Mouse (Mus musculus) brain, embryonic 14.5 days (tissue): ENCODE measurements around the gene Rps6ka5.

Experiments used
- CTCF ChIP-seq: fragments of 200-500 bp; IDR thresholded peaks from 2 replicates; pipeline ENCODE4 v1.5.1; 2012; ENCODE audit warnings: inconsistent platforms, mild to moderate bottlenecking, moderate library complexity, borderline replicate concordance; ENCODE audit not compliant: insufficient read depth, insufficient read length; ENCODE audit errors: extremely low read depth
- POLR2A ChIP-seq: fragments of 200-500 bp; IDR thresholded peaks from 2 replicates; pipeline ENCODE4 v1.6.1; 2012; ENCODE audit warnings: mild to moderate bottlenecking, inconsistent platforms, borderline replicate concordance; ENCODE audit not compliant: poor library complexity, insufficient read depth, insufficient read length, severe bottlenecking; ENCODE audit errors: extremely low read depth

DNA sequence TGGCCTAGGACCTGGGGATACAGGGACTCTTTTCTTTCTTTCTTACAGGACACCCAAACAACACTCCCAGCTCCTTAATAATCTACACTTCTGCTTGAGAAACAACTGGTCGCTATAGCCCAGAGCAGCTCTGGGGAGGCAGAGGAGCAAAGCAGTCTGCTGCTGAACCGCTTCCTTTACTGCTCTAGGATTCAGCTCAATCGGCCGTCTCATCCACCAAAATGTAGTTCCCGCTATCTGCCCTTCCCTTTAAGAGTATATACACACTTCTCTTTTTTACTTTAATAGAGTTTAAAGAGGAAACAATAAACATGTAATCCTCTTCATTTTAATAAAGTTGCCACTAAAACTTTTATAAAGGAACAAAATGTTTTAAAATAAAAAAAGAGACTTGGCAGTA lies 117.0 kb downstream of the Rps6ka5 start:
- TF ChIP-seq POLR2A (no peak), CTCF (no peak)
